Mouse (Mus musculus): ENCODE results near the gene Actr1a. TPM values are rescaled to one million over a fixed set of nuclear protein-coding genes. Genes with fewer than 3 reads are reported as not detected.

Gene Actr1a
- total RNA-seq, 2 experiments from 2014 or later = 49.4 to 51.8 TPM

DNA sequence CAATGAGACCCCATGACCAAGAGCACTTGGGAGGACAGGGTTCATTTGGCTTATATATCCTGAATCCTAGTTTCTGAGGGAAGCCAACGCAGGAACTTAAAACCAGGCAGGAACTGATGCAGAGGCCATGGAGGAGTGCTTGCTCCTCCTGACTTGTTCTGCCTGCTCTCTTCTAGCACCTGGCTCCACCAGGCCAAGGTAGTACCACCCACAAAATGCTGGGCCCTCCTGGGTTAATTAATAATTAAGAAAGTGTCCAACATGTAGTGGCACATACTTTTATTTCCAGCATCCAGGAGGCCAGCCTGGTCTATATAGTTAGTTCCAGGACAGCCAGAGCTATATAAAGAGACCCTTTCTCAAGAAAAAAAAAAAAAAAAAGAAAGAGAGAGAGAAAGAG lies 8.5 kb upstream of the Actr1a start:
- intact Hi-C loops (cut with DNase I) = no loop called here
- DNase-seq = no peak

DNA sequence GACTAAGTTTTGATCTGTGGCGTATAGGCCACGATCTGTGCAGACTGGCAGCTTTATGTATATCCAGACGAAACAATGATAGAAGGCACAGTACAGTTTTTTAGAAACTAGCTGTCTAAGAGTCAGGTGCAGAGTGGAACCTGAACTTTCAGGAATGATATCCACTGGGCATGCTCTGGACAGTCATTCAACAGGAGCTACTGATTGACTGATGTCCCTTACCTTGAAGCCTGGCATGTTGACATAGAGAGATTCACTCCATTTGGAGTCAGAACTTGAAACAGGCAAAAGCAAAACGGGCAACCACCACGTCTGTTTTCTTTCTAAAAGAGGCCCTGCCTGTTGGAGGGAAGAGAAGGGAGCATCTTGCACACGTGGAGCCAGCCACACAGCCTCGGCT lies 5.0 kb upstream of the Actr1a start:
- intact Hi-C loops (cut with DNase I) = no loop called here
- DNase-seq = no peak

GRCm38 (mm10) chr19:46399886-46400285 lies 4.3 kb upstream of the Actr1a start:
- intact Hi-C loops (cut with DNase I) = no loop called here
- no peak for DNase-seq

GRCm38 (mm10) chr19:46399372-46399771 lies 3.8 kb upstream of the Actr1a start:
- DNase-seq = no peak
- intact Hi-C loops (cut with DNase I) = no loop called here

DNA sequence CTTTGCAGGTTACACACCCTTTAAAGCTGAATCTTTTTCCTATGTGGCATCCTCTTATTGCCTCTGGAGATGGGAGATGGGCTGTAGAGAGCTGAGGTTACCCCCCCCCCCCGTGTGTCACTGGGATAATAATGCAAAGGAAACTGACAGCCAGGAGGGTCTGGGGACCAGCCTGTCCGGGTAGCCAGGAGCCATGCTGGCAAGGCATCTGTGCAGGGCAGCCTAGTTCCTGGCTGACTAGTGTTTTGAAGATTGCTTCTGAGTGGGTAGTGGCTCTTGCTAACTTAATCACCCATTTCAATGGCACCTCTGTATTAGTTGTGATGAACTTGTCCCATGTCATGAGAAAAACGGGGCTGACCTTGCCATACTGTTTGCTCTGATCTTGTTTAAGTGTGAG lies 2.9 kb upstream of the Actr1a start:
- intact Hi-C loops (cut with DNase I) = no loop called here
- no peak for DNase-seq

- no peak for DNase-seq
- intact Hi-C loops (cut with DNase I) = loop anchor here (1.0 kb wide), 1 partner anchor 46 kb away; no protein-coding TSS in a partner anchor
These were observed 2.0 kb upstream of the Actr1a start for GRCm38 (mm10) chr19:46397436-46398001.

DNA sequence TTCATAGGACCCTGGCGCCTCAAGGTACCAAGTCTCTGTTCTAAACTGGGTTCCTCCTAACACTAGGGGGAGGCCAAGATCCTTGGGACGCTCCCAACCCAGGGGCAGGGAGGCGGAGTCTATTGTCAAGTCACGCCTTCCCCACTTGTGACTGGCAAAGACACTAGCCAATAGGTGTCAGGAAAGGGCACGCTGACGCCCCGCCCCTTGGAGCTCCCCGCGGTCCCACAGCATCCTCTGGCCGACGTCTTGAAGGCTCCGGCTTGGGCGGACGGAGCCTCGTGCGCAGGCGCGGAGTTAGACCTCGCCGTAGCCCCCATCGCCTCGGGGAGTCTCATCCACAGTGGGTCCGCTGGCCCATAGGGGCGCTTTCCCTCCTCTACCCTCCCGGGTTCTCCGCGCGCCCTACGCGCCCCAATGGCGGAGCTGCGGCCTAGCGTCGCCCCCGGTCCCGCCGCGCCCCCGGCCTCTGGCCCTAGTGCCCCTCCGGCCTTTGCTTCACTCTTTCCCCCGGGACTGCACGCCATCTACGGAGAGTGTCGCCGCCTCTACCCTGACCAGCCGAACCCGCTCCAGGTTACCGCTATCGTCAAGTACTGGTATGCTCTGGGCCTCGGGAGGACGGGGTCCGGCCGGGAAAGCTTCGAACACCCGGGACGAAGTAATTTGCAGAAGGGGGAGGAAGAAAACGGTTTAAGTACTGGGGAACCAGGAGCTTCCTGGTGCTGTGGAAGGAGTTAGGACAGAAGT lies 1.3 kb upstream of the Actr1a start, which contains the start of gene Sufu:
TSS of gene Sufu (plus strand) at position 211 of the 750 bp plus-strand sequence.
- DNase-seq = peak; percentile 97 to 98

GRCm38 (mm10) chr19:46396109-46396508 lies 561 bp upstream of the Actr1a start:
- DNase-seq = no peak
- intact Hi-C loops (cut with DNase I) = loop anchor here (1.0 kb wide), 1 partner anchor 50 kb away; no protein-coding TSS in a partner anchor

More for the DNA sequence above, 1.3 kb upstream of the Actr1a start, which contains the start of gene Sufu:
- intact Hi-C loops (cut with DNase I) = loop anchor here (1.0 kb wide), 2 partner anchors 46 to 49 kb away; no protein-coding TSS in a partner anchor

DNA sequence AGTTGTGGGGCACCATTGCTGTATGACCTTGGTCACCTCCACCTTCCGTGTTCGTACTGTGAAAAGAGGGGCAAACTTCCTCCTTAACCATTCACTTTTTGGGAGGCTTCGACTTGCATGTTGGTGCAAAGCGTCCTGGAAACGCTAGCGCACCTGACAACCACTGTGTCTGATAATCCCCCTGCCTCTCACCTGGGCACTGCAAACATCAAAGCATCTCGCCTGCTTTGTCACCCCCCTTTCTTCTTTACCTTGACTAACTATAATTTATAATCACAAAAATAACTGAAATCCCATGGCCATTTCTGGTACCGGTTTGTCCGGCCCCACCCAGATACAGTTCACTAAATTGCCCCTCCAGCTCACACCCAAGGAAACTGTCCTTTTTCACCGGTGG lies 838 bp downstream of the Actr1a start:
- DNase-seq = no peak
- intact Hi-C loops (cut with DNase I) = no loop called here

- intact Hi-C loops (cut with DNase I) = no loop called here
- DNase-seq = no peak
These were observed 3.5 kb downstream of the Actr1a start for GRCm38 (mm10) chr19:46392018-46392417.

DNA sequence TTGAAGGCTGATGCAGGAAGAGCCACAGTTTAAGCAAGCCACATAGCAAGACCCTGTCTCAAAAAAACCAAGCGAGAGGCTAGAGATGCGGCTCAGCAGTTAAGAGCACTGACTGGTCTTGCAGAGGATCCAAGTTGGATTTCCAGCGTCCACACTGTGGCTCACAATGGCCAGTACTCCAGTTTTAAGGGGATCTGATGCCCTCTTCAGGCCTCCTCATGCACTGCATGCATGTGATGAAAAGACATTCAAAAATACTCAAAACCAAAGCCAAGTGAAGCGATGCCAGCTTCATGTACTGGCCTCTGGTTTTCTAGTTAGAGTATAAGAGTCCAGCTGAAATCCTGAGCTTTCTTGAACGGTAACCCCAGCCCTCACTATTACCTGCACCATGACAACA lies 5.7 kb downstream of the Actr1a start:
- intact Hi-C loops (cut with DNase I) = no loop called here
- no peak for DNase-seq

DNA sequence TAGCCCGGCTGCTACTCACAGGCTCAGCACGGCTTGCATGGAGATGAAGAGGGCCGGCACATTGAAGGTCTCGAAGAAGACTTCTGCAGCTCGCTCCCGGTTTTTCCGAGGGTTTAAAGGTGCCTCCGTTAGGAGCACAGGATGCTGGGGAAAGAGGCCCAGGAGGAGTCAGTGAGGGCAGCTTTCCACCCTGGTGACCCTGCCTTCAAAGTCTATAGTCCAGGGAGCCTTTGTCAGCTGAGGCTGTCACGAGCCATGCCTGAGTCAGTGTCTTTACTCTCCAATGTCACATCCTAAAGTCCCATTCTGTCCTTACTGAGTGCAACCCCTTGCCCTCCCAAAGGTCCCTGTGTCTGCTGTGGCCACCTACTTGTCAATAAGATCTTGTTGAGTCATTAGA lies 13.3 kb downstream of the Actr1a start:
- no peak for DNase-seq

GRCm38 (mm10) chr19:46375891-46376290 lies 19.7 kb downstream of the Actr1a start:
- DNase-seq = no peak
- intact Hi-C loops (cut with DNase I) = no loop called here

More for the DNA sequence above, 13.3 kb downstream of the Actr1a start:
- intact Hi-C loops (cut with DNase I) = no loop called here

- intact Hi-C loops (cut with DNase I) = no loop called here
These were observed 20.1 kb downstream of the Actr1a start for GRCm38 (mm10) chr19:46375489-46375888.

DNA sequence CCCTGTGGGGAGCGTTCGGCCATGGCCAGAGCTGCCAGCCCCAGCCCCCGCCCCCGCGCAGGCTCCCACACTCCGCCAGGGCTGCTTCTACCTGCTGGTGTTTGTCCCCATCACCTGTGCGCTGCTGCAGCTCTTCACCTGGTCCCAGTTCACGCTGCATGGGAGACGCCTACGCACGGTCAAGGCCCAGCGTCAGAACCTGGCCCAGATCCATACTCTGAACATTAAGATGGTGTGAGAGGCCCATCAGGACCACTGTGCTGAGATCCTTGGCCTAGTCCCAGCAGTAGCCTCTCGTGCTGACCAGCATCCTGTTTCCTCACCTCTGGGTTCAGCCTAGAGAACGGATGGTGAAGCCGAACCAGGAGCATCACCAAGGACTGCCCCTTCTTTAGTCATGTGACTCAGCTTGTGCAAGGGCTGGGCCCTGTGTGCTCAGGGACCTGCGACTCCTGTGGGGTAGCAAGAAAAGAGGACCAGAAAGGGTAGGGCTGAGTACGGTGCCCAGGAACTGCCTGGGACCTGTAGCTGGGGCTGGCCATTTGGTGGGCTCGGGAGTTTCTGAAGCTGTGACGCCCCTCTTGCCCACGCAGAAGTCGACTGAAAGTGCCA lies 21.0 kb downstream of the Actr1a start:
- intact Hi-C loops (cut with DNase I) = no loop called here
- no peak for DNase-seq

More at GRCm38 (mm10) chr19:46375489-46375888, 20.1 kb downstream of the Actr1a start:
- no peak for DNase-seq

DNA sequence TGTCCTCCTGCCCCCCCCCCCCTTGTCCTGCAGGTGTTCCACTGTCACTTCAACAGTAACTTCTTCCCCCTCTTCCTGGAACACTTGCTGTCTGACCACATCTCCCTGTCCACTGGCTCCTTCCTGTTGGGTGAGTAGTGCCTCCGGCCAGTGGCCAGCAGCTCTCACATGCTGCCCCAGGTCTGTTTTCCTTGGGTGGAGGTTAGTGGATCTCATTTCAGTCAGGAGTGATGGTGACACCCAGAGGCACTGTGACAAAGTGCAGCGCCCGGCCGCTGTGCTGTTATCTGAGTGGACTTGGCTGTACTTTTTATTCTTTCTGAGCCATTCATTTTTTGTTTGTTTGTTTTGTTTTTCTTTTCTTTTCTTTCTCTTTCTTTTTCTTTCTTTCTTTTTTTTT lies 26.3 kb downstream of the Actr1a start:
- intact Hi-C loops (cut with DNase I) = no loop called here
- peak in 1 of 2 experiments; percentile 44 for DNase-seq

- intact Hi-C loops (cut with DNase I) = no loop called here
These were observed 27.6 kb downstream of the Actr1a start for GRCm38 (mm10) chr19:46367798-46368590.

GRCm38 (mm10) chr19:46363294-46364009 lies 32.1 kb downstream of the Actr1a start:
- intact Hi-C loops (cut with DNase I) = no loop called here
- no peak for DNase-seq

More at GRCm38 (mm10) chr19:46367798-46368590, 27.6 kb downstream of the Actr1a start:
- DNase-seq = no peak

DNA sequence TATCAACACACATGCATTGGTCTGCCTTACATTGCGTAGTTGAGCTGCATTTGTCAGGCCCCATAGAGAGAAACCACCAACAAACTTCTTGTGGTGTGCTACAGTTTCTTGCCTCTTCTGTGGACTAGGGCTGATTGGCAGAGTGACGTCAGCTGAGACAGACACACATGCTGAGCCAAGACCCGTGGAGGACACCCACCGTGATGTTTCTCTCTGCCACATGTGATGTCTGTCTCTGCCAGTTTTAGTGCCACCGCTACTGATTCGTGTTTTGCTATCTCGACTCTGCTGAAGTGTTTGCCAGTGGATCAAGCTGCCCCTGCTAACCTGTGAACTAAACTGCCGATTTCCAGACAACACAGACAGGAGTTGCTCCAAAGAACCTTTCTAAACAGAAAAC lies 33.4 kb downstream of the Actr1a start:
- intact Hi-C loops (cut with DNase I) = no loop called here
- DNase-seq = no peak

- DNase-seq = no peak
These were observed 37.2 kb downstream of the Actr1a start for GRCm38 (mm10) chr19:46358381-46358780.

More at GRCm38 (mm10) chr19:46358381-46358780, 37.2 kb downstream of the Actr1a start:
- intact Hi-C loops (cut with DNase I) = no loop called here
